Mouse (Mus musculus): ENCODE measurements around the gene Cytl1. TPM values are rescaled to one million over a fixed set of nuclear protein-coding genes. Genes with fewer than 3 reads are reported as not detected.

Cytl1 gene
- polyA plus RNA-seq (2014; fragmentation: Illumina TruSeq; extraction: RNeasy Lipid Tissue Mini Kit (QIAGEN cat#74804); ENCODE audit: low read depth, low replicate concordance), result not detected

DNA sequence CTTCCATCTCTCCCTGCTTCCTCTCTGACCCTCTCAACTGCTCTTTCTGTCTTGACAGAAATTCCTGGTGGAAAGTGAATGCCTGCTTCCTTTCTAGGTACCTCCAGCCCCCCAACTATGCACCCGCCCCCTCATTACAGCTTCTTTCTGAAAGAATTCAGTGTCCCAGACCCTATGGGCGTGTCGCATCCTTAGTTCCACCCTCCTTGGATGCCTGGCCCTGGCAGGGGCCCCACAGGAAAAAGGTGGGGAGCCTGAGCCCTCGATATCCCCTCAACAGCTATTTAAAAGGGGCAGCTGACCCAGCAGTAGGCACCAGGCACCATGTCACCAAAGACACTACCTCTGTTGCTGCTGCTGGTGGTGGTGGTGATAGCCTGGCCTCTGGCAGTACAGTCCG, at the start of gene Cytl1:
Cytl1 (plus strand) TSS at position 296 of the 400 bp plus-strand sequence.

DNA sequence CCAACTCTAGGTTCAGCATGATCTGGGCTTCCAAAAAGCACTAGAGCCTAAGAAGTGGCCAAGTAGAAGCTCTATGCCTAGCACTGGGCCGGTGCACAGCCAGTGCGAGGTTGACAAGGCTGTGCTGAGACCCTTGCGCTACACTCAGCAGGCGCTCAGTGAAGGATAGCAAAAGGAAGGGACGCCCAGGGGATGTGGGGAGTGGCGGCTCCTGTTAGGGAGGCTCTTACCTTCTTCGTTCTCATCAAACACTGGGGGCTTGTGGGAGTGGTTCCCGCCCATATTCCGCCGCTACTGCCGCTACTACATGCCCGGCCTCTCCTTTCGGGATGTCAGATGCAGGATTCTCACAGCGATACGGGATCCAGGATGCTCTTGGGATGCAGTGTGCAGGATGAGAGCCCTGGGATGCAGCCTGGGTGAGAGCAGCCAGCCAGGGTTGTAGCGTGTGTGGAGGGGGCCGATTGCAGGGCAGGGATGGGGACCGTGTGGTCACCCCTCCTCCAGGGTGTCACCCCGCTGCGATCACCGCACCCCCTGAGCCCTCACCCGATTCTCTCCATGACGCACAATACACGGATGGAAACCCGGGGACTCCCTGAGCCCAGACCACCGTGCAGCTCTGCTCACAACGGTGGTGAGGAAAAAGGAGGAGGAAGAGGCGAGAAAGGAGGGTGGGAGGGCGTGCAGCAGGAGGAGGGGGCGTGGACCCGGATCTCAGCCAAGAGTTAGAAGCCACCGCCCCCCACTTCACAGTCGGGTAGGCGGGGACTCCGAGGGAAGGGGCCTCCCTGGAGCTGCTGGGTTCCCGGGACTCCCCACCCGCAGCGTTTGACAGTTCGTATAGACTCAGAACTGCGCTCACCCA, 18.6 kb upstream of the Cytl1 start, which contains the start of gene Stk32b:
Stk32b (minus strand) TSS at position 667 of the 868 bp plus-strand sequence.

Other genes starting within 250 kb of the Cytl1 start
- not detected for gene Stk32b, start 18.3 kb upstream of the Cytl1 start, polyA plus RNA-seq (2014; fragmentation: Illumina TruSeq; extraction: RNeasy Lipid Tissue Mini Kit (QIAGEN cat#74804); ENCODE audit: low read depth, low replicate concordance)
- gene Msx1, start 89.1 kb downstream of the Cytl1 start, polyA plus RNA-seq (2014; fragmentation: Illumina TruSeq; extraction: RNeasy Lipid Tissue Mini Kit (QIAGEN cat#74804); ENCODE audit: low read depth, low replicate concordance), result not detected

All from liver, adult 10 weeks (tissue).